Mouse (Mus musculus): ENCODE data around the gene Gnai3. TPM values are rescaled to one million over a fixed set of nuclear protein-coding genes. Genes with fewer than 3 reads are reported as not detected.

The Gnai3 gene
- total and polyA plus RNA-seq, 3 experiments: 54.1 to 145 (median 78.7) TPM

GRCm38 (mm10) chr3:108189897-108190296, 44.0 kb upstream of the Gnai3 start:
- Histone ChIP-seq H3K27ac (ENCODE audit: insufficient read depth, low read depth) (no peak overlapping the region), H3K4me3 (replicated peaks in 1 of 3; ENCODE audit: low read depth in 2 of 3, low read length in 2 of 3, poor library complexity in 1 of 3) (no peak overlapping the region), H3K27me3 (replicated peaks) (peaks cover 31% of the 10 kb centered on the region), H3K9ac (ENCODE audit: insufficient read depth, low read depth) (no peak overlapping the region), H3K9me3 (replicated peaks; ENCODE audit: low read length) (no peaks in the 10 kb centered on the region), H3K4me1 (ENCODE audit: control insufficient read depth in 1 of 2, insufficient read depth in 2 of 2) (peaks cover 7 to 15% of the 10 kb centered on the region in 2 experiments), H3K4me2 (ENCODE audit: insufficient read depth, low read depth, poor library complexity, severe bottlenecking) (peak overlapping the region; percentile 29; the same call in 1 of the 2 replicates), H3K36me3 (replicated peaks in 1 of 2; ENCODE audit: control insufficient read depth in 1 of 2, insufficient read depth in 1 of 2, low read length in 1 of 2) (peaks cover 0 to 5% of the 10 kb centered on the region in 2 experiments), H3K79me2 (replicated peaks; ENCODE audit: control insufficient read depth, extremely low read depth, insufficient read depth, poor library complexity, severe bottlenecking) (no peaks in the 10 kb centered on the region)
- in situ Hi-C loops (cut with MboI; ENCODE audit: low pct_ligation_motif_present, low pct_unique_long_range_greater_than_20kb, low sequenced_read_pairs): no loop called here
- dilution Hi-C loops (cut with MboI; ENCODE audit: extremely low pct_ligation_motif_present, extremely low pct_unique_long_range_greater_than_20kb, low sequenced_read_pairs): no loop called here
- TF ChIP-seq EP300 (IDR thresholded peaks at IDR 0.05; ENCODE audit: low read length): no peak
- TF ChIP-seq BHLHE40 (IDR thresholded peaks at IDR 0.05; ENCODE audit: low read depth, low read length): 0 out of 2 replicates have a peak, but pooled peaks have one; percentile 15
- TF ChIP-seq CTCF (conservative IDR thresholded peaks at IDR 0.05 in 1 of 2, IDR thresholded peaks at IDR 0.05 in 1 of 2; ENCODE audit: low read depth in 2 of 2, low read length in 2 of 2): no peak
- TF ChIP-seq E2F4 (IDR thresholded peaks at IDR 0.05; ENCODE audit: insufficient replicate concordance, low read depth, low read length): no peak
- peak; percentile 74; the same call in 1 of the 2 replicates for TF ChIP-seq IRF4 (IDR thresholded peaks at IDR 0.05; ENCODE audit: low read depth, low read length)
- TF ChIP-seq POLR2AphosphoS2 (IDR thresholded peaks at IDR 0.05; ENCODE audit: low read depth, low read length): no peak
- 0 out of 2 replicates have a peak, but pooled peaks have one; percentile 23 for TF ChIP-seq JUND (conservative IDR thresholded peaks at IDR 0.05; ENCODE audit: low read depth, low read length)
- no peak for DNase-seq (ENCODE audit: extremely low read depth)

- peaks cover 38% of the 10 kb centered on the region for H3K27me3 ChIP-seq (replicated peaks)
- no peak overlapping the region for H3K4me2 ChIP-seq (ENCODE audit: insufficient read depth, low read depth, poor library complexity, severe bottlenecking)
- no peak overlapping the region for H3K27ac ChIP-seq (ENCODE audit: insufficient read depth, low read depth)
- H3K9me3 ChIP-seq (replicated peaks; ENCODE audit: low read length): no peaks in the 10 kb centered on the region
- no peak for DNase-seq (ENCODE audit: extremely low read depth)
- in situ Hi-C loops (cut with MboI; ENCODE audit: low pct_ligation_motif_present, low pct_unique_long_range_greater_than_20kb, low sequenced_read_pairs): no loop called here
- TF ChIP-seq ZKSCAN1 (IDR thresholded peaks at IDR 0.05; ENCODE audit: borderline replicate concordance, low read depth, low read length) (no peak), POLR2AphosphoS2 (IDR thresholded peaks at IDR 0.05; ENCODE audit: low read depth, low read length) (no peak), TCF12 (IDR thresholded peaks at IDR 0.05; ENCODE audit: low read depth, low read length) (no peak), MAFK (IDR thresholded peaks at IDR 0.05; ENCODE audit: insufficient replicate concordance, low read length) (no peak), ZMIZ1 (IDR thresholded peaks at IDR 0.05; ENCODE audit: low read depth, low read length) (no peak), KAT2A (IDR thresholded peaks at IDR 0.05; ENCODE audit: insufficient replicate concordance, low read length) (no peak), CTCF (conservative IDR thresholded peaks at IDR 0.05 in 1 of 2, IDR thresholded peaks at IDR 0.05 in 1 of 2; ENCODE audit: low read depth in 2 of 2, low read length in 2 of 2) (no peak), RAD21 (IDR thresholded peaks at IDR 0.05; ENCODE audit: low read depth, low read length) (no peak), ETS1 (conservative IDR thresholded peaks at IDR 0.05; ENCODE audit: low read depth, low read length) (no peak), JUND (conservative IDR thresholded peaks at IDR 0.05; ENCODE audit: low read depth, low read length) (no peak), SMC3 (IDR thresholded peaks at IDR 0.05; ENCODE audit: low read depth, low read length) (no peak), ELF1 (IDR thresholded peaks at IDR 0.05; ENCODE audit: low read depth, low read length) (no peak), CHD2 (IDR thresholded peaks at IDR 0.05; ENCODE audit: low read length) (no peak), MYC (IDR thresholded peaks at IDR 0.05; ENCODE audit: low read depth, low read length) (no peak), PAX5 (IDR thresholded peaks at IDR 0.05; ENCODE audit: low read length) (no peak), IRF4 (IDR thresholded peaks at IDR 0.05; ENCODE audit: low read depth, low read length) (no peak), BHLHE40 (IDR thresholded peaks at IDR 0.05; ENCODE audit: low read depth, low read length) (no peak), NELFE (IDR thresholded peaks at IDR 0.05; ENCODE audit: low read depth, low read length) (no peak), HCFC1 (IDR thresholded peaks at IDR 0.05; ENCODE audit: low read depth, low read length) (no peak), GABPA (IDR thresholded peaks at IDR 0.05; ENCODE audit: insufficient replicate concordance, low read depth, low read length) (no peak)
- dilution Hi-C loops (cut with MboI; ENCODE audit: extremely low pct_ligation_motif_present, extremely low pct_unique_long_range_greater_than_20kb, low sequenced_read_pairs): no loop called here
- peaks cover 0 to 3% of the 10 kb centered on the region in 2 experiments for H3K36me3 ChIP-seq (replicated peaks in 1 of 2; ENCODE audit: control insufficient read depth in 1 of 2, insufficient read depth in 1 of 2, low read length in 1 of 2)
- H3K4me1 ChIP-seq (ENCODE audit: control insufficient read depth in 1 of 2, insufficient read depth in 2 of 2): peaks cover 7 to 15% of the 10 kb centered on the region in 2 experiments
- H3K4me3 ChIP-seq (replicated peaks in 1 of 3; ENCODE audit: low read depth in 2 of 3, low read length in 2 of 3, poor library complexity in 1 of 3): no peak overlapping the region
- no peak overlapping the region for H3K9ac ChIP-seq (ENCODE audit: insufficient read depth, low read depth)
- H3K79me2 ChIP-seq (replicated peaks; ENCODE audit: control insufficient read depth, extremely low read depth, insufficient read depth, poor library complexity, severe bottlenecking): no peaks in the 10 kb centered on the region
Observed at GRCm38 (mm10) chr3:108188716-108189490, 43.0 kb upstream of the Gnai3 start.
